Mouse (Mus musculus): ENCODE data around the gene Jam3.
"Not testable (repeated sequence)": the region's sequence is repeated elsewhere in the genome, so short reads cannot be mapped to it uniquely, and the experiment has no call there.

DNA sequence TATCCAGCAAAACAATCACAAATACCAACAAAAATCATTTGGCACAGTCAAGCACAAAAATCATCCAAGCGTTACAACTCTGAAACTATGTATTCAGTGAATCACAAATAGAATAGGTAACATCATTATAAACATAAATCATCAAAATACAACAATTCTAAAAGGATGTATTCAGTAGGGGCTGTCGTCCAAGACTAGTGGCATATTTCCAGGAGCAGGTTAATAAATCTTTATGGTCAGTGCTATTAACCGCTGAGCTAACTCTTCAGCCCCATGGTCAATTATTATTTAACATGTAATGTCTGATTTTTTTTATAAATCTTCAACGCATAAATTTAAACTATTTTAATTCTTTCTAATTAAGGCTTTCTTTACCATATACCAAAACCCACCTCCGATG, 8.4 kb upstream of the Jam3 start:
- not testable (repeated sequence) for TF ChIP-seq UBTF (IDR thresholded peaks at IDR 0.05; ENCODE audit: low read depth, low read length); CTCF (conservative IDR thresholded peaks at IDR 0.05 in 1 of 2, IDR thresholded peaks at IDR 0.05 in 1 of 2; ENCODE audit: low read depth in 2 of 2, low read length in 2 of 2); POLR2A (IDR thresholded peaks at IDR 0.05; ENCODE audit: low read depth, low read length); CHD2 (IDR thresholded peaks at IDR 0.05; ENCODE audit: low read length); HCFC1 (IDR thresholded peaks at IDR 0.05; ENCODE audit: low read depth, low read length); POLR2AphosphoS2 (IDR thresholded peaks at IDR 0.05; ENCODE audit: low read depth, low read length); TCF12 (IDR thresholded peaks at IDR 0.05; ENCODE audit: low read depth, low read length); TBP (conservative IDR thresholded peaks at IDR 0.05; ENCODE audit: low read depth, low read length); JUND (conservative IDR thresholded peaks at IDR 0.05; ENCODE audit: low read depth, low read length); MAZ (IDR thresholded peaks at IDR 0.05; ENCODE audit: low read depth, low read length); CHD1 (IDR thresholded peaks at IDR 0.05; ENCODE audit: low read depth, low read length)

All from CH12.LX (cell line).